Mouse (Mus musculus): Measurements from ENCODE around the gene Cdc45.

The Cdc45 gene

GRCm38 (mm10) chr16:18730640-18731039 is 81.1 kb downstream of the Cdc45 start:
- DNase-seq (ENCODE audit: low spot score in 2 of 2), result no peak

Data from thymus, postnatal 10 days (tissue).